In the genomic region with DNA sequence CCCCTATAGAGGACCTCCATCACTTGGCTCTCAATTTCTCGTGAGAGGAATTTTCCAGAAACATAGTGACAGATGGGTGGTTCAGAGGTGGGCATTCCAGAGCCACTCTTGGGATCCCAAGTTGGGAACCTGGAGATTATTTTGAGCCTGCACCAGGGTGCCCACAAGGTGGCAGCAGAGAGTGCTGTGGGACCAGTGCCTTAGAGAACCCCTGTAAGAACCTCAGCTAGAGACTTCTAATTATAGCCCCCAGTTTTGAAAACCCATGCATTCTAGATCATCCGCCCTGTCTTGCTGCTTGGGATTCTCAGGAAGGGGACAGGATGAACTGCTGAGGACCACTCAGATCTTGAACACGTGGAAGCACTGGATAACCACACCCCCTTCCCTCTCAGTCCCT, we compare ENCODE assay signal across 8 mouse cellular contexts. TPM values are rescaled to one million over a fixed set of nuclear protein-coding genes. Genes with fewer than 3 reads are reported as not detected.
DNase-seq lines count a peak whose midpoint lies in the region; ATAC-seq and TF ChIP-seq lines count a peak whose summit lies in the region.

No protein-coding gene starts in this region.

- intact Hi-C loops in left cerebral cortex, postnatal 14 days (cut with DNase I) = loop anchor here (2.0 to 5.0 kb wide), 2 partner anchors 279 to 339 kb away; a partner anchor contains a TSS

- TF ChIP-seq EP300 in stomach, postnatal 0 days (optimal IDR thresholded peaks at IDR 0.05) = no peak

- H3K36me3 ChIP-seq in heart, embryonic 11.5 days (ENCODE audit: control insufficient read depth, insufficient read depth, low read length) = no peaks in the 10 kb centered on the region
- no peaks in the 10 kb centered on the region for H3K36me3 ChIP-seq in hindbrain, embryonic 14.5 days (replicated peaks; ENCODE audit: control insufficient read depth, insufficient read depth)
- no peaks in the 10 kb centered on the region for H3K36me3 ChIP-seq in stomach, postnatal 0 days (ENCODE audit: control insufficient read depth, insufficient read depth, low read length)

- no peak overlapping the region for H3K4me2 ChIP-seq in heart, embryonic 11.5 days
- H3K4me2 ChIP-seq in hindbrain, embryonic 14.5 days (replicated peaks) = no peak overlapping the region
- no peak overlapping the region for H3K4me2 ChIP-seq in stomach, postnatal 0 days (replicated peaks; ENCODE audit: low read depth)

- WGBS in heart, embryonic 11.5 days (ENCODE audit: insufficient replicate concordance) = 16% methylated on average over 3 of the region's 3 CpGs
- WGBS in hindbrain, embryonic 14.5 days = 16% methylated on average over 3 of the region's 3 CpGs
- WGBS in stomach, postnatal 0 days = 3% methylated on average over 3 of the region's 3 CpGs

- DNase-seq in heart, adult 8-10 months (ENCODE audit: low spot score) = peak; percentile 45
- DNase-seq in brain, embryonic 14.5 days (ENCODE audit: low read depth) = peak; percentile 81
- DNase-seq in hindbrain, embryonic 14.5 days (ENCODE audit: low spot score) = peak; percentile 85
- peak; percentile 80 to 84 for DNase-seq in left cerebral cortex, postnatal 14 days (ENCODE audit: low spot score in 2 of 2)
- DNase-seq in natural killer cell, adult 2 months (ENCODE audit: low spot score in 2 of 2) = peak; percentile 25 to 47
- peak; percentile 78 for DNase-seq in stomach, postnatal 0 days (ENCODE audit: low spot score)

- no peaks in the 10 kb centered on the region for H3K9me3 ChIP-seq in heart, embryonic 11.5 days (replicated peaks; ENCODE audit: control insufficient read depth, low read length)
- no peaks in the 10 kb centered on the region for H3K9me3 ChIP-seq in hindbrain, embryonic 14.5 days (ENCODE audit: control insufficient read depth, low read length)
- H3K9me3 ChIP-seq in stomach, postnatal 0 days (ENCODE audit: control insufficient read depth, low read length) = no peaks in the 10 kb centered on the region

- H3K4me3 ChIP-seq in heart, embryonic 11.5 days (ENCODE audit: low read depth, low read length) = no peak overlapping the region
- H3K4me3 ChIP-seq in hindbrain, embryonic 14.5 days (replicated peaks; ENCODE audit: low read length) = no peak overlapping the region
- H3K4me3 ChIP-seq in stomach, postnatal 0 days (ENCODE audit: low read depth, low read length) = no peak overlapping the region

- H3K4me1 ChIP-seq in heart, embryonic 11.5 days (ENCODE audit: control insufficient read depth, insufficient read depth, low read length) = no peaks in the 10 kb centered on the region
- H3K4me1 ChIP-seq in hindbrain, embryonic 14.5 days (replicated peaks; ENCODE audit: control insufficient read depth, insufficient read depth, low read length) = no peaks in the 10 kb centered on the region
- no peaks in the 10 kb centered on the region for H3K4me1 ChIP-seq in stomach, postnatal 0 days (replicated peaks; ENCODE audit: control insufficient read depth, insufficient read depth)

- no peak overlapping the region for H3K27ac ChIP-seq in heart, embryonic 11.5 days (ENCODE audit: low read depth, low read length)
- no peak overlapping the region for H3K27ac ChIP-seq in hindbrain, embryonic 14.5 days
- no peak overlapping the region for H3K27ac ChIP-seq in stomach, postnatal 0 days (replicated peaks)

- peak; percentile 93 for TF ChIP-seq CTCF in brain, embryonic 14.5 days (IDR thresholded peaks at IDR 0.05; ENCODE audit: borderline replicate concordance, extremely low read depth, insufficient read depth, insufficient read length)
- TF ChIP-seq CTCF in stomach, postnatal 0 days (IDR thresholded peaks at IDR 0.05; ENCODE audit: low read depth) = peak; percentile 89

- H3K9ac ChIP-seq in heart, embryonic 11.5 days (ENCODE audit: low read depth, low read length) = no peak overlapping the region
- H3K9ac ChIP-seq in hindbrain, embryonic 14.5 days = no peak overlapping the region
- no peak overlapping the region for H3K9ac ChIP-seq in stomach, postnatal 0 days (ENCODE audit: low read length)

- H3K27me3 ChIP-seq in heart, embryonic 11.5 days (ENCODE audit: control insufficient read depth, insufficient read depth, low read length) = 0 out of 2 replicates have a peak, but pooled peaks cover 3% of the 10 kb centered on the region
- no peaks in the 10 kb centered on the region for H3K27me3 ChIP-seq in hindbrain, embryonic 14.5 days (ENCODE audit: control insufficient read depth, insufficient read depth, low read length)
- H3K27me3 ChIP-seq in stomach, postnatal 0 days (ENCODE audit: control insufficient read depth, insufficient read depth, low read length) = no peaks in the 10 kb centered on the region

- ATAC-seq in heart, embryonic 11.5 days (replicated peaks; ENCODE audit: insufficient number of reproducible peaks, low FRiP score, low TSS enrichment) = no peak
- ATAC-seq in erythroid progenitor cell, adult 5-6 weeks (replicated peaks; ENCODE audit: low FRiP score, poor library complexity, severe bottlenecking) = peak; percentile 57; the same call in 1 of the 2 replicates
- ATAC-seq in hindbrain, embryonic 14.5 days (ENCODE audit: low FRiP score) = peak; percentile 42; the same call in 1 of the 2 replicates
- ATAC-seq in stomach, postnatal 0 days (ENCODE audit: low FRiP score, low TSS enrichment) = no peak

- no peak for TF ChIP-seq POLR2A in brain, embryonic 14.5 days (IDR thresholded peaks at IDR 0.05; ENCODE audit: borderline replicate concordance, extremely low read depth, insufficient read depth, insufficient read length, poor library complexity, severe bottlenecking)

RNA-seq across cellular contexts. Expression of a gene that starts 18.6 kb away (rescaled TPM):
- total RNA-seq in heart, adult 8-10 months (2022) = not detected
- 0.66 and 1.6 TPM in 2 replicates for polyA plus RNA-seq in heart, embryonic 11.5 days (2014; fragmentation: Nextera tagmentation; extraction: Ambion mirVana)
- polyA plus RNA-seq in brain, embryonic 14.5 days (2012; rRNA removed) = 6.5 and 9.1 TPM in 2 replicates
- total RNA-seq in erythroid progenitor cell, adult 5-6 weeks (2015; ENCODE audit: low replicate concordance) = not detected in 2 replicates
- not detected in 2 replicates for total RNA-seq in erythroid progenitor cell, adult 5-6 weeks (2017; ENCODE audit: low replicate concordance)
- polyA plus RNA-seq in hindbrain, embryonic 14.5 days (2014; fragmentation: Nextera tagmentation; extraction: Ambion mirVana) = 9.7 and 18.2 TPM in 2 replicates
- total RNA-seq in left cerebral cortex, postnatal 14 days (2021) = 1 to 10 TPM in 1 of 2 experiments, not detected in 1; 1.3 TPM
- polyA plus RNA-seq in stomach, postnatal 0 days (2015; fragmentation: Nextera tagmentation; extraction: Ambion mirVana) = 0.74 and 1.0 TPM in 2 replicates

Comparison
In these comparisons a context has a peak if more than half of its experiments do, and no peak if none do; other contexts are left out.
1. ATAC-seq: peak in erythroid progenitor cell, adult 5-6 weeks (single experiment) and hindbrain, embryonic 14.5 days (single experiment); none in heart, embryonic 11.5 days (single experiment) and stomach, postnatal 0 days (single experiment).
2. Peak in every context shown above with its lines, with median percentiles within 50 percentile points of each other: DNase-seq.